Mouse (Mus musculus) retina, embryonic 14.5 days (tissue): Measurements from ENCODE around the gene Vps16.

ENCODE experiments used
- DNase-seq: peaks from one replicate; pipeline ENCODE4 v3.0.0-alpha.2; 2015; ENCODE audit warnings: low spot score

The Vps16 gene

DNA sequence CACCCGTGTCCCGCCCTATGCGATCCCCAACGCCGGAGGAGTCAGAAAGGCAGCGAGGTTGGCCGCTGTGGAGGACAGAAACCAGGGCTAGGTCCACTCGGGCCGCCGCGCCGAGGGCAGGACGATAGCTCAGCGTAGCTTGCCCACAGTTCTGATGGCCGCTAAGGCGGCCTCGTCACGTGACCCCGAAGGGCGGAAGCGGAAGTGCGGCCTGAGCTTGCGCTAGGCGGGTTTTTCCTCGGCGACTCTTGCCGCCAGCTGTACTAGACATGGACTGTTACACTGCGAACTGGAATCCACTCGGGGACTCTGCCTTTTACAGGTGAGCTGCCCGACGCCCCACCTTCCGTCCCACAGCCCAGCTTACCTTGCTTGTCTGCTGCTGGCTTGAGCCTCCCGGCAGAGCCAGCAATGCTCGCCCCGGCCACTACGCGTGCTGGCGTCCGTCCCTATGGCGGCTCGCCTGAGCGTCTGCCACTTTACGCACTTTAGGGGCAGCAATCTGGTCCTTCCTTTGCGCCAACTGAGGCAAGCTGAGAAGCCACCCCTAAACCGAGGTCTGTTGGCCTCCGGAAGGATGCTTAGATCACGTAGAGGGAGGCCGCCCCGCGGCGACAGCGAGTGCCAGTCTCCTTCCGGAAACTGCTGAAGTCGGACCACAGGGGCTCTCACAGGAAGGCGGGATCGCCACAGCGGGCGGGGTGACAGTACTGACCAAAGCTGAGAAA is at the start of gene Vps16, which contains the start of gene Pced1a:
TSS of gene Vps16 (plus strand) at position 214 of the 728 bp plus-strand sequence.
TSS of gene Pced1a (minus strand) at position 576 of the 728 bp plus-strand sequence.
- DNase-seq, result peak; percentile 93

DNA sequence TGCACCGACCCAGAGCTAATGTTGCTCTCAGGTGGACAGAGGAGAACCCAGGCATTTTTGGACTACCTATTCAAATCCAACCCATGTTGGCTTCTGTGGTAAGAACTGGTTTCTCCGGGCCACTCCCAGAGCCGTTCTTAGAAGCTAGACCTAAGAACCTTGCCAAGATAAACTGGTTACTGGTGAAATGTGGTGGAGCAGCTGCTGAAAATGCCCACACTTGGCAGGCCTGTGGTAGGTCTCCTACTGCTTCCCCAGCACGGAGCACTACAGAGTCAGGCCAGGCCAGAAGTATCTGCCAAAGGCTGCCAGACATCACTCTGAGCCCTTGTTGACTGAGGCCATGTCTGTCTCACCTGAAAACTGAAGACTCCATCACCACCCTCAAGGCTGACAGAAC is 49.2 kb upstream of the Vps16 start:
- DNase-seq, result no peak

DNA sequence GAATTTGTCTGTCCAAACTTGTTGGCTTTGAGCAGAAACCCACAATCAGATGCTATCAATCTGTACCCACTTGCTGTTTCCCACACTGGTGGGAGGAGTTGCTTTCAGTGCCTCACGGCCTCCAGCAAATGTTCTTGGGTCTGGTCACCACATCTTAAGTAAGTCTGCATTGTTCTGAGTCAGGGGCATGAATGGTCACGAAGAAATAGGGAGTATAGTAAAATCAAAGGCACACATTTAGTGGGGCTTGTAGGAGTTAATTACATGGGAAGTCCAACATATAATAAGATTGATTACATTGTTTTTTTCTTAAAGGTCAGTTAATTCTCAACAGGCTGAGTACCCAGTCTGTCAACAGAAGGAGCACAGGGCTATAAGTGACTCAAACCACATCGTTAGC is 40.9 kb upstream of the Vps16 start:
- no peak for DNase-seq

DNA sequence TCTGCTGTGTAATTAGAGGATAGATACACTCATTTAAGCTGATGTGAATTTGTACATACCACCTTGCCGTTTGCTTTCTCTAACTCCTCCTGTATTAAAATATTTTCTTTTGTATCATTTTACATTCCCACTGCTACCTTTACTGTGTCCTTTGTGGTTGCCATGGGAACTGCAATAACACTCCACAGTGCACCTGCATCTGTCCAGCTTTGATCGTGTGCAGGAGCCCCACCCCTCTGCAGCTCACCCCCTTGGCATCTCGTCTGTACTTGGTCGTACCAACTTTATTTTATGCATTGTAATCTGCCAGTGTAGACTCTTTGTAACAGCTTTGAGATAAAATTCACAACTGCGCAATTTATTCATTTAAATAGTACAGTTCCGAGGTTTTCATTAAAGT is 40.2 kb upstream of the Vps16 start:
- DNase-seq, result no peak

DNA sequence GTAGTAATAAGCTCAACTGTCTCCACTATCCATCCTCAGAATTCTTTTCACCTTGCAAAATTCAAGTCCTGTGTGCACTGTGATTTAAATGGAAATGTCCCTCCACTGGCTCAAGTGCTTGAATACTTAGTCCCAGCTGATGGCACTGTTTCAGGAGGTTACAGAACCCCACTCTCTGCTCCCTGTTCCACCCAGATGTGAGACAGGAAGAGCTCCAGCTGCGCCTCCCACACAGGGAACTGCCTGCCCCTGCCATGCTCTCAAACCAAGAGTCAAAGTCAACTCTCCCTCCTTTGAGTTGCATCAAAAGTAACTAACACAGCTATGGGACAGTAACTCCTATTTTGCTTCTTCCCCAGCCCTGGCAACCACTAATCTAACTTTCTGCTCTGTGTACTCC is 37.9 kb upstream of the Vps16 start:
- no peak for DNase-seq

DNA sequence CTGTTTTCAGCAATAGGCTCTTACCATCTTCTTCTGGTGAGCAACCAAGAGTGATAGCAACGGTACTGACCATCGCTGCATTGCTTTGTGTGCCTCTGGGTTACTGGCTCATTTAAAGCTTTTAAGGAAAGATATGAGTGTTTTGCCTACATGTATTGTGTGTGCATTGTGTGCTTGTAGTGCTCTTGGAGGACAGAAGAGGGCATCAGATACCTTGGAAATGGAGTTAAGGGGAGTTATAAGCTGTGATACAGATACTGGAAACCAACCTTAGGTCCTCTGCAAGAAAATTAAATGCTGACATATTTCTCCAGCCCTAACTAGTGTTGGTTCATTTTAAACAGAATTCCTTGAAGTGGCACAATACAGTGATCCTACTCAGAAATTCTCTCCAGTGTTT is 35.3 kb upstream of the Vps16 start:
- DNase-seq, result peak; percentile 20

DNA sequence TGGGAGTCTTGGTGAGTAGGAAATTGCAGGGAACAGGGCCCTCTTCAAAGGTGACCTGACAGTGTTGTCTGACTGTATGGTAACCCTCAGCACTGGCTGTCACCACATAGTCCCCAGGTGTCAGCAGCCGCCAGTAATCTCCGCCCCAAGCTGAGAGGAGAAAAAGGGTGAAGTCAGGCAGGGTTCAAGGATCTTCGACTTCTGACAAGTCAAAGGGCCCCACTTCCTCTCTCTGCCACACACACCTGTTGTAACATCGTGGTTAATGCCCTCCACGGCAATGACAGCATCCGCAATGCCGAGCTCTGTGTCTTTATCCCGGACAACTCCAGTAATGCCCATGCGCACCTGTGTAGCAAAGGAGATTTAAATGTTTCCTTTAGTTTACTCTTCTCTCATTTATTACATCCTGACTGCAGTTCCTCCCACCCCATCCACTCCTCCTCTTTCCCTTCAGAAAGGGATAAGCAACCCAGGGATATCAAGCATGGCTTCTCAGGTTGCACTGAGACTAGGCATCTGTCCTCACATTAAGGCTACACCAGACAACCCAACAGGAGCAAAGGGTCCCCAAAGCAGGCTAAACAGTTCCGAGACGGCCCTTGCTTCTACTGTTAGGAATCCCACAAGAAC is 33.0 kb upstream of the Vps16 start:
- no peak for DNase-seq

DNA sequence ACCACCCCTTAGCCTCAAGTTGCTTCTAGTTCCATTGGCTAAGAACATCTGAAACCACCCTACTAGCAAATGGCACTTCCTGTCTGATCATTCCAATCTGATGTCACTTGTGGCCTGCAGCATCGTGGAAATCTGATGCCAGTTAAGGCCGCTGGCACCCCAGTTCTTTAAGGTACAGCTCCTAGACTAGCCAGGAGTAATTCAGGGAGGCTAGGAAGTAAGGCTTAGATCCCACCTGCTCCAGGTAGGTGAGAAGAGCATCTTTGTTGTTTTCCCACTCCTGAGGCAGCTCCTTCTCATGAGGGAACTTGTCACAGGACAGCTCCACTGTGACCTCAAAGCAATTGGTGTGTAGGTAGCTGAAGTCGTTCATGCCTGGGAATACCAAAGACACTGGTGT is 31.3 kb upstream of the Vps16 start:
- DNase-seq, result no peak

DNA sequence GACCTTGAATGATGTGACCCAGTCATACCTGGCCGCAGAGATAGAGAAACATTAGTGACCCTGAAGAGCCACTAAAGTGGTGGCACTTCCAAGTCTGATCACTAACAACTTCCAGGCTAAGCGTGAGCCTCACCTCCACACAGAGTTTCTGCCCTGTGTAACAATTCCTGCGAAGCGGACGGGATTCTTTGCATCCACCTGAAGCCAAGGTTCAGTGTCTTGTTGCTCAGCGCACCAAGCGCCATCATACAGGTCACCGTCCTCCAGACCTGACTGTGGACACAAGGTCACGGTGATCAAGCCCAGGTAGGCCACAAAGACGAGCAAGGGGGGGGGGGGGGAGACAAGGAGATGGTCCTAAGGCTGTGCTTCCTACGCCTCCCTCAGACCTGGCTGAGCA is 28.4 kb upstream of the Vps16 start:
- no peak for DNase-seq

DNA sequence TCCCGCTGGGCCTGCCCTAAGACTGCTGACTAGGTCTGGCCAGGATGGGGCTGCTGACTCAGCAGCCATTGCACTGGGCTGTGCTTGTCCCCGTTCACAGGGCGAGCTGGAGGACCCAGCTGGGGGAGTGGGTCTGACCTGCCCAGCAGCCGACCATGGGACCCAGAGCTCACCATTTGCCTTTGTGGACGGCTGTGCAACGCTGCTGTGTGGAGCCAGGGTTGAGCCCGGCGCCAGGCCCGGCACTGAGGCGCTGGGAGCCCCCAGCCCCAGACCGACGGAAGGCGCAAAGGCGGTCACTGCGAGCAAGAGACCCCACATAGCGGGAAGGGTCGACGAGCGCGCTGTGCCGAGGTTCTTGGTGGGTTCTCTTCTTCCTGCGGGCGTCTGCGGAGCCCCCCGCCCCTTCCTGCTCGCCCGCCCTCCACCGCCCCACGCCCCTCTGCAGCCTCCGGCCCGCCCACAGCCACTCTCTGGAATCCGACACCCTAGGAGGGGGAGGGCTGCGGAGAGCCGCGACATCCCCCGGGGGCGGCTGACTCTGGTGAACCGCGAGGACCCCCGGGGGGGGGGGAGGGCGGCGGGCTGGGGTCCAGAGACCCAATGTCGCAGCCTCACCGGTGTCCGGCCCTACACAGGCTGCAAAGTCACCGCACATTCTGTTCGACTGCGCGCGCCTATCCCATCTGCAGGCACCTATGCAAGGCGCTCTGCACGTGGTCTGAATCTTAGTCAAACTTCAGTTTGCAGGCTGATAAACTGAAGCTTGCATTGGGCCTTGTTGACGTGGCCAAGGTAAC is 26.8 kb upstream of the Vps16 start, which contains the start of gene Cpxm1:
TSS of gene Cpxm1 (minus strand) at position 389 of the 800 bp plus-strand sequence.
- peak; percentile 67 for DNase-seq

DNA sequence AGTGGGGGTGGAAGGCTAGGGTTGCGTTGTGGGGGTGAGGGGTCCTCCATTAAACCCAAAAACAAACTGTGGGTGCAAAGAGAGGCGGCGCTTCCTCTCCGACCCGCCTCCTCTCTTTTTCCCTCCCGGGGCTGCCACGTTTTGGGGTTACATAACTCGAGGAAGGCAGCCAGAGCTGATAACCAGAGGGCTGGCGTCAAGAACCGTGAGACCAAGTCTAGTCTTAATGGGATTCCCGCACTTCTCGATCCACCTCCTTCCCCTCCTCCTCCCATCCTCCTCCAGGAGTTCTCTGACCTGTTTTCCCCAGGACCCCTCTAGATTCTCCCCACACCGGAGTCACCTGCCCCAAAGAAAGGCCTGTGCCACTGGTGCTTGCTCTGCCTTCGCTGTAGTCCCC is 26.0 kb upstream of the Vps16 start:
- no peak for DNase-seq

DNA sequence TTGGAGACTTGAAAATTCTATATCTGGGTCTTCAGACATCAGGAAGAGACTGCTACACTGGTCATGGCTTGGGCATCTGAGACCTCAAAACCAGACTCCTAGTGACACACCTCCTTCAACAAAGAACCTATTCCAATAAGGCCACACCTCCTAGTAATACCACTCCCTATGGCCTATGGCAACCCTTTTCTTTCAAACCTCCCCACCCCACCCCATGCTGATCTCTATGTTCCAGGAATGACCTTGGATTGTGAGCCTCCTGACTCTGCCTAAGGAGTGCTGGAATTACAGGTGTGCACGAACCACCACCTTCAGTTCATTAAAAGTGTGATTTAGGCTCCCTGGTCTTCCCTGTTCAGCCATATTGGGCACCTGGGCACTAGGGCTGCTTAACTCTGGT is 24.1 kb upstream of the Vps16 start:
- DNase-seq, result no peak

DNA sequence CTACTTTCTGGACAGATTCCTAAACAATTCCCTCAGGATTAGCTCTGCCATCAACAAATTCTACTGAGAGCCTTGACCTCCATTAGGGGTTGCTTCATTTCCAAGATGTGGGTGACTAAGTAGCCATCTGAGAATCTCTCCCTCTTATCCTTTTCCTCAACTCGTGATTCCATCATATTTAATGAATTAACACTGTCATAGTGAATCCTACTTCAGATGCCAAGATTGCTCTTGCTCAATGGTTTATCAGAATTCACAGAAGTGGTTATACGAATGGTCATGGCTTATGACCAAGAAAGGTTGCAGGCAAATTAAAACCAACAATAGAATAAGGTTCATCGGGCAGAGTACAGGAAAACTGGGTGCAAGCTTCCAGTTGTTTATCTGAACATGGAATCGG is 22.2 kb upstream of the Vps16 start:
- no peak for DNase-seq

DNA sequence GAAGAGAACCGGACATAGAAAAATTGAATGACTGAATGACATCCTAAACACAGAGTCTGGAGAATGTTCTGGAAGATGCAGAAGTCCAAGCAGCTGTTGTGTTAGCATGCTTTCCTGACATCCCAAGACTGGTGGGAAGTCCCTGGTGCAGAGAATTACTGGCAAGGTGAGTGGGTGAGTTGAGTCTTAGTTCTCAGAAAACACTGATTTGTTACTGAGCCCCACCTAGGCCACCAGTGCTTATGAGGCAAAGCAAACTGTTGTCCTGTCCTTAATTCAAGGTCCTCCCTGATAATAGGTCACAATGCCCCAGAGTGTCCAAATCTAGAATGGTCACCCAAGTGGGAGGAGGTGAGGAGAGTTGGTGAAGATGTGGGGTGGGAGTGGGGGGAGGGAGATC is 19.2 kb upstream of the Vps16 start, which contains the start of the genes Gm28372 and 1700020A23Rik:
TSS of gene Gm28372 (plus strand) at position 301 of the 400 bp plus-strand sequence.
TSS of gene 1700020A23Rik (plus strand) at position 321 of the 400 bp plus-strand sequence.
- DNase-seq, result no peak

DNA sequence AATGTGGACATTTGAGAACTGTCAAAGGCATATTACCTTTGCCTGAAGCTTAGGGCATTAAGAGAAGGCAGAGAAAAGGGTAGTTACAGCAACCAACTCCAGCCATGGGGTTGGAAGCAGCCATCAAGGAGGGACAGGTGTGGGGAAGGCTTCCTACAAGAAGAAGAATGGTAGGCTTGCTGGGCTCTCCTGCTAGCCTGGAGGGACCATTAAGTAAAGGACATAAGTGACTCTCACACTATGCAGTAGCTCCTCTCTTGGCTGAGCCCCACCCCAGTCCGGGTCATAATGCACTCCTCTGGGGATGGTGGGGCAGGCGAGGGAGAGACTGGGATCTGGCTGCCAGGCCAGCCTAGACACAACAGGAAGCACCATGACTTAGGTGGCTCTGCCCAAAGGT is 18.0 kb upstream of the Vps16 start, which contains the start of gene Tmem239:
TSS of gene Tmem239 (plus strand) at position 301 of the 400 bp plus-strand sequence.
- DNase-seq, result no peak

DNA sequence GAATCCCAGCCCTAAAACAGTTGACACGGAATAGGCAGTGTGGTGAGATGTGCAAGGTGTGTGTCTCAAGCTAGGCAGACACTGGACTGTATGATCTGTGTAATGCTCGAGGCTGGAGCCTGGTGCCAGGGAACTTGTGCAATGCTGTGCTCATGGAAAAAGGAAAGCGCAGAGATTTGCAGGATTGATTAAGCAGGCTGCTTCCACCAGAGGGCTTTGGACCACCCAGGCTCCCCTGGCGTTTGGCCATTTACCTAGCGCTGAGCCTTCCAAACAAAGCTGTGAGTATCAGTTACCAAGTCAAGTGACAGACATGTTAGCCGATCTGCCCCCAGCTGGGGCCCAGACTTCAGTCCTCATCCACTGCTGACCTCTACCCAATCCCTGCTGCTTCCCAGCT is 15.9 kb upstream of the Vps16 start:
- peak; percentile 53 for DNase-seq

DNA sequence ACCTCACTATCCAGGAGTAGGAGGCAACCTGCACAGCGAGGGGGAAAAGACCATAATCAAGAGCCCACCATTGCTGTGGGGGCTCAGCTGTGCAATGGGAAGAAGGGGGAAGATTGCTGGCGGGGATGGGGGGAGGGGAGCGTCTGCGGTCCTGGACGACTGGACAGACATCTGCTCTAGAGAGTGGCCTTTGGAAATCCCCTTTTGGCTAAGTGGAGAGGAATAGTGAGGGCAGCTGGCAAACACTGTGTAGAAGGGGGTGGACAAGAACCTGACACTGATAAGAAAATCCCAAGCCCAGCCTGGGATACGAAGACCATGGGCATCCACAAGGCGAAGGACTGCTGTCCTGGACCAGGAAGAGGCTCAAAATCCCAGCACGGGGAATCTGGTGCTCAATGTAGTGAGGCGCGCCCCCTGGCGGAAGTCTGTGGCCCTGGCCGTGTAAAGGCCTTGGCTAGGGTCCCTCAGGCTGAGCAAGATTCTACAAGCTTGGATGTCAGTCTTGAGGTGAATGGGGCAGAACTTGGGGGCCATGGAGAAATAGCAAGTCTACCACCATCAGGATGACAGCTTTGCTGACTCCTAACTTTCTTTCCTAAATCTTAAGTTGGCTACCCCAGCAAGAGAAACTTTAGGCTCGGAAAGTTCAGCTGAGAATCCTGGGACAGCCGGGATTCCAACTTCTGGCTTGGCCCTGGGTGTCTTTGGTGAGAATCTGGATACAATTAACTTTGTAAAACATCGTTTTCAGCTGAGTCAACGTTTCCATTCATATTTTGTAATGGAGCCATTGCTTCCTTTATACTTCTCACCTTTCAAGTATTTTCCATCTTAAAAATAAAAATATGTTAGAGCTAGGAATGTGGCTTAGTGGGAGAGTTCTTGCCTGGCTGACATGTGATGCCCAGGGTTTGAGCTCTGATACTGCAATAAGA is 12.3 kb upstream of the Vps16 start:
- DNase-seq, result peak; percentile 94

DNA sequence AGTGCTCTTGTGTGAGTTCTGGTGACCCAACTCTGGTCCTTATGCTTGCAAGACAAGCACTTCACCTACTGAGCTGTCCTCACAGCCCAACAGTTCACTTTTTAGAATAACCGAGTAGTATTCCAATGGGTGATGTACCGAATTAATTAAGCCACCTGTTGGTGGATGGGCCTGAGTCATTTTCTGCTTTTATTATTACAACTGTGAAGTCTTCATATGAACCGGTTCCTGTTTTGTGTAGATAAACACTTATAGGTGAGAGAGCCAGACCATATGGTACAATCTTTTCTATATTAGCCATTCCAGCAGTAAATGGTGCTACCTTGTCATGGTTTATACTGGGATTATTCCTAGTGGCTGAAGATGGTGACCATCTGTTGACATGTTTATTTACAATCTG is 11.4 kb upstream of the Vps16 start:
- DNase-seq, result no peak

DNA sequence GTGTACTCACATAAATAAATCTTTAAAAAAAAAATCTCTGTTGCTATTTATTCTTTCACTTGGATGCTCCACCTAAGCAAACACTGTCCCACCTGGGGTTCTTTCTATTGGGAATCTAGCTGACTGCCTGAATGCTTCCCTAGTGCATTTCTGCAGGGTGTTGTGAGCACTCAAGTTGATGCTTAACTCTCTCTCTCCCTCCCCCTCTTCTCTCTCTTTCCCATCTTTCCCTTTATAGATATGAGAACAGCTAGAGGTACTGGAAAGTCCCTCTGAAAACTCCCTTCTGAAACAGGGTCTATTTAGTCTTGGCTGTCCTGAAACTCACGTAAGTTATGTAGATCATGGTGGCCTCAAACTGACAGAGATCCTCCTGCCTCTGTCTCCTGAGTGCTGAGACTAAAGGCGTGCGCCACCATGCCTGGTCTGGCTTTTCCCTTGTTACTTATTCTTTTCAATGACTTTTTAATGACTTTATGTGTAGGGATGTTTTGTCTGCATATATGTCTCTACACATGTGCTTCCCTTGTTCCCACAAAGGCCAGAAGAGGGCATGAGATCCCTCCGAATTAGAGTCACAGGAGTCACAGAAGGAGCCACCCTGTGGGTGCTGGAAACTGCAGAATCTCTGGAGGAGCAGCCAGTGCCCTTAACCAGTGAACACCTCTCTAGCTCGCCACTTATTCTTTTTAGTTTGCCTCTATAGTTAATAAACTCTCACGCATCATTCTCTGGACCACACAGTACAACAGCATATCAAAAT is 9.9 kb upstream of the Vps16 start:
- DNase-seq, result no peak

DNA sequence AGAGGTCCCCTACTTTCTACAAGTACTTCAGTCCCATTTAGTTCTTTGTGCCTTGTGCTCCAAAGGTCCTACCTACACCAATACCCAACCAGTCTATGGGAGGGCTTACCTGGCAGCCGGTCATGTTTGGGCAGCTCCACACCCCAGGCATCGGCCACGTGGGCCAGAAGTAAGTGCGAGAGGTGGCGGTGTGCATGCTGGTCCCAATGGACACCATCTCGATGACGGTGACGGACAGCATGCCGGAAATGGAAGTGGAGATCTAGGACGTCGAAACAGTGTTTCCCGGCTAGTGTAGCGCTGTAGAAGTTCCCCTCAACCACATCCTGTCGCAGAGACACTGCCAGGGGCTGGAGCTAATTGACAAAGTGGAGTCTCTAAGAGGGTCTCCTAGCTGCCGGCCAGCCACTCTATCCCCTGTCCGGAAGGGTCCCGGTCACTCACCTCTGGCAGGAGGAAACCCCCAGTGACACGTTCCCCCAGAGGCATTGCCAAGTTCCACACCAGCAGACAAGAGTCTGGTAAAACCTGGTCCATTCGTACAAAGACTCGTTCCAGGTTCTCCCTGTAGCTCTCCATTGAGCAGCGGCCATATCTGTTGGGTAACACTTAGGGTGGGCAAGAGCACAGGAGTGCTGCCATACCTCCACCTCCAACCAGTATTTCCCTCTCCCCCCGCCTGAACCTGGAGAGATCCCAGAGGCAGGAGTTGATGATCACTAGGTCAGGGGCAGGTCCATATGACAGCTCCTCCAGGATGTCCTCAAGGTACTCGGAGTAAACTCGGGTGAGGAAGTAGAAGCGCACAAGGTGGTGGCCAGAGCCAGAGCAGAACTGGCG is 2.1 kb upstream of the Vps16 start:
- no peak for DNase-seq
